In genomic region chr11:101030808-101031156, GRCm38 (mm10) we compare ENCODE assay signal across 31 mouse cellular contexts. TPM values are rescaled to one million over a fixed set of nuclear protein-coding genes. Genes with fewer than 3 reads are reported as not detected.
A peak's percentile ranks its signal among the peaks of the same experiment; 100 is the strongest.
DNase-seq lines count a peak whose midpoint lies in the region; ATAC-seq and TF ChIP-seq lines count a peak whose summit lies in the region.
"Had no signal": no experiment of that assay in that cellular context is flagged by ENCODE, and none has a peak within 500 bp of the region (broad histone marks: within the 10 kb centered on the region; RNA-seq: fewer than 3 reads in every experiment).

No protein-coding gene starts in this region.

- H3K27me3 ChIP-seq in heart, embryonic 12.5 days (replicated peaks), result no peaks in the 10 kb centered on the region
- no peaks in the 10 kb centered on the region for H3K27me3 ChIP-seq in heart, postnatal 0 days (ENCODE audit: control insufficient read depth, insufficient read depth, low read length)
- H3K27me3 ChIP-seq in intestine, embryonic 16.5 days (replicated peaks; ENCODE audit: control insufficient read depth, insufficient read depth, low read length), result no peaks in the 10 kb centered on the region
- H3K27me3 ChIP-seq in midbrain, postnatal 0 days (ENCODE audit: insufficient read depth, low read length), result no peaks in the 10 kb centered on the region
- H3K27me3 ChIP-seq: CH12.LX; hindbrain, embryonic 15.5 days; limb, embryonic 13.5 days; lung, embryonic 15.5 days; midbrain, embryonic 15.5 days had no signal

- TF ChIP-seq EP300 in heart, postnatal 0 days (IDR thresholded peaks at IDR 0.05; ENCODE audit: low read depth), result no peak

- H3K27ac ChIP-seq in heart, embryonic 12.5 days (ENCODE audit: poor library complexity, severe bottlenecking), result peak overlapping the region; percentile 95
- peak overlapping the region; percentile 92 for H3K27ac ChIP-seq in heart, postnatal 0 days (ENCODE audit: low read depth)
- peak overlapping the region; percentile 96 for H3K27ac ChIP-seq in embryonic fibroblast, embryonic 13.5 days (ENCODE audit: insufficient read depth, low read length)
- peak overlapping the region; percentile 64; the same call in 1 of the 2 replicates for H3K27ac ChIP-seq in intestine, embryonic 16.5 days (ENCODE audit: low read length)
- no peak overlapping the region for H3K27ac ChIP-seq in midbrain, postnatal 0 days (ENCODE audit: low read depth, low read length)
- H3K27ac ChIP-seq: hindbrain, embryonic 10.5 days; hindbrain, embryonic 15.5 days; limb, embryonic 13.5 days; lung, embryonic 15.5 days; midbrain, embryonic 10.5 days; midbrain, embryonic 15.5 days had no signal

- DNase-seq in heart, adult 18-20 months, result no peak
- DNase-seq in heart, postnatal 0 days (ENCODE audit: low spot score), result no peak
- DNase-seq in heart, postnatal 14 days, result no peak
- DNase-seq in midbrain, postnatal 0 days (ENCODE audit: low spot score), result no peak
- no peak for DNase-seq in cerebellum, postnatal 4 days (ENCODE audit: low spot score in 2 of 2)
- DNase-seq: adrenal gland, adult 2 months; adrenal gland, postnatal 36 days; cerebellum, adult 2 months; cerebellum, postnatal 25 days; gastrocnemius, postnatal 36 days; kidney, adult 9 months; kidney, postnatal 10 days; right cerebral cortex, postnatal 25 days; spleen, adult 18-20 months had no signal

- 79% methylated on average over 4 of the region's 4 CpGs for WGBS in heart, embryonic 12.5 days
- 60% methylated on average over 4 of the region's 4 CpGs for WGBS in heart, postnatal 0 days
- 71% methylated on average over 4 of the region's 4 CpGs for WGBS in intestine, embryonic 16.5 days
- 92% methylated on average over 4 of the region's 4 CpGs for WGBS in midbrain, postnatal 0 days

- H3K9ac ChIP-seq in heart, embryonic 12.5 days, result no peak overlapping the region
- H3K9ac ChIP-seq in heart, postnatal 0 days (replicated peaks; ENCODE audit: low read depth, low read length), result no peak overlapping the region
- no peak overlapping the region for H3K9ac ChIP-seq in intestine, embryonic 16.5 days (ENCODE audit: low read depth, low read length)
- H3K9ac ChIP-seq in midbrain, postnatal 0 days (replicated peaks; ENCODE audit: low read length, poor library complexity, severe bottlenecking), result no peak overlapping the region
- H3K9ac ChIP-seq: hindbrain, embryonic 15.5 days; limb, embryonic 13.5 days; lung, embryonic 15.5 days; midbrain, embryonic 15.5 days had no signal

- H3K9me3 ChIP-seq in heart, embryonic 12.5 days (replicated peaks), result no peaks in the 10 kb centered on the region
- H3K9me3 ChIP-seq in heart, postnatal 0 days (replicated peaks; ENCODE audit: control insufficient read depth, low read length), result no peaks in the 10 kb centered on the region
- H3K9me3 ChIP-seq in intestine, embryonic 16.5 days (ENCODE audit: control insufficient read depth, low read length), result no peaks in the 10 kb centered on the region
- no peaks in the 10 kb centered on the region for H3K9me3 ChIP-seq in midbrain, postnatal 0 days (ENCODE audit: low read length)
- H3K9me3 ChIP-seq: hindbrain, embryonic 10.5 days; hindbrain, embryonic 15.5 days; limb, embryonic 13.5 days; lung, embryonic 15.5 days; midbrain, embryonic 10.5 days; midbrain, embryonic 15.5 days had no signal

- no peak overlapping the region for H3K4me2 ChIP-seq in heart, embryonic 12.5 days
- no peak overlapping the region for H3K4me2 ChIP-seq in heart, postnatal 0 days (ENCODE audit: low read depth, low read length)
- no peak overlapping the region for H3K4me2 ChIP-seq in intestine, embryonic 16.5 days (ENCODE audit: low read depth, low read length)
- H3K4me2 ChIP-seq in midbrain, postnatal 0 days (ENCODE audit: low read depth, low read length, poor library complexity, severe bottlenecking), result no peak overlapping the region
- H3K4me2 ChIP-seq: hindbrain, embryonic 15.5 days; limb, embryonic 13.5 days; liver, embryonic 11.5 days; lung, embryonic 15.5 days; midbrain, embryonic 15.5 days had no signal

- no peak for TF ChIP-seq POLR2A in embryonic fibroblast, embryonic 13.5 days (IDR thresholded peaks at IDR 0.05; ENCODE audit: low read depth, low read length)

- no peak overlapping the region for H3K4me3 ChIP-seq in heart, embryonic 12.5 days
- H3K4me3 ChIP-seq in heart, postnatal 0 days (ENCODE audit: low read depth, low read length), result no peak overlapping the region
- no peak overlapping the region for H3K4me3 ChIP-seq in embryonic fibroblast, embryonic 13.5 days (ENCODE audit: insufficient read depth, low read length)
- H3K4me3 ChIP-seq in intestine, embryonic 16.5 days (ENCODE audit: low read length), result no peak overlapping the region
- no peak overlapping the region for H3K4me3 ChIP-seq in midbrain, postnatal 0 days (ENCODE audit: low read depth, low read length)
- H3K4me3 ChIP-seq: hindbrain, embryonic 10.5 days; hindbrain, embryonic 15.5 days; limb, embryonic 13.5 days; lung, embryonic 15.5 days; midbrain, embryonic 10.5 days; midbrain, embryonic 15.5 days had no signal

- peaks cover 83% of the 10 kb centered on the region for H3K36me3 ChIP-seq in heart, embryonic 12.5 days
- H3K36me3 ChIP-seq in heart, postnatal 0 days (replicated peaks; ENCODE audit: control insufficient read depth, insufficient read depth, low read length), result peaks cover 71% of the 10 kb centered on the region
- H3K36me3 ChIP-seq in intestine, embryonic 16.5 days (ENCODE audit: control insufficient read depth, insufficient read depth, low read length), result 0 out of 2 replicates have a peak, but pooled peaks cover 4% of the 10 kb centered on the region
- H3K36me3 ChIP-seq in midbrain, postnatal 0 days (ENCODE audit: insufficient read depth, low read length), result peaks cover 75% of the 10 kb centered on the region

- intact Hi-C loops in heart, postnatal 14 days (cut with DNase I), result no loop called here

- TF ChIP-seq CTCF in heart, postnatal 0 days (IDR thresholded peaks at IDR 0.05; ENCODE audit: low read depth), result no peak
- TF ChIP-seq CTCF in embryonic fibroblast, embryonic 13.5 days (IDR thresholded peaks at IDR 0.05; ENCODE audit: borderline replicate concordance, insufficient read depth, low read length), result no peak
- no peak for TF ChIP-seq CTCF in midbrain, postnatal 0 days (IDR thresholded peaks at IDR 0.05)

- peaks cover 36% of the 10 kb centered on the region for H3K4me1 ChIP-seq in heart, embryonic 12.5 days (replicated peaks)
- H3K4me1 ChIP-seq in heart, postnatal 0 days (ENCODE audit: control insufficient read depth, insufficient read depth), result peaks cover 27% of the 10 kb centered on the region; the same call in 1 of the 2 replicates
- peaks cover 11% of the 10 kb centered on the region for H3K4me1 ChIP-seq in embryonic fibroblast, embryonic 13.5 days (ENCODE audit: control insufficient read depth, insufficient read depth, low read length)
- H3K4me1 ChIP-seq in intestine, embryonic 16.5 days (ENCODE audit: control insufficient read depth, insufficient read depth, low read length), result 0 out of 2 replicates have a peak, but pooled peaks cover 4% of the 10 kb centered on the region
- no peaks in the 10 kb centered on the region for H3K4me1 ChIP-seq in midbrain, postnatal 0 days (ENCODE audit: insufficient read depth, low read length)
- H3K4me1 ChIP-seq: hindbrain, embryonic 10.5 days; hindbrain, embryonic 15.5 days; lung, embryonic 15.5 days; midbrain, embryonic 10.5 days; midbrain, embryonic 15.5 days had no signal

- no peak for ATAC-seq in heart, embryonic 12.5 days (ENCODE audit: insufficient number of reproducible peaks, low FRiP score)
- ATAC-seq in heart, postnatal 0 days (ENCODE audit: insufficient read depth, low read depth), result no peak
- ATAC-seq in intestine, embryonic 16.5 days, result peak; percentile 74
- no peak for ATAC-seq in midbrain, postnatal 0 days (ENCODE audit: low FRiP score)
- ATAC-seq: activated CD4-positive, CD25-positive, alpha-beta regulatory T cell, adult 4 months; forebrain, embryonic 14.5 days; inflammation-experienced regulatory T-cells, adult 6 months; midbrain, embryonic 15.5 days had no signal

RNA-seq across cellular contexts. Expression of gene Atp6v0a1, which starts 21.5 kb away (rescaled TPM):
- polyA plus RNA-seq in heart, embryonic 12.5 days (2016; fragmentation: Nextera tagmentation; extraction: Ambion mirVana), result 70.0 and 71.4 TPM in 2 replicates
- total RNA-seq in heart, adult 18-20 months (2021), result 10 to 100 TPM; 87.1 to 92.2 TPM
- 57.0 and 57.1 TPM in 2 replicates for total RNA-seq in heart, postnatal 0 days (2014; rRNA removed; ENCODE audit: low replicate concordance)
- polyA plus RNA-seq in heart, postnatal 0 days (2015; fragmentation: Nextera tagmentation; extraction: Ambion mirVana), result 49.2 and 50.3 TPM in 2 replicates
- 10 to 100 TPM; 89.3 to 90.2 TPM for total RNA-seq in heart, postnatal 14 days (2021)
- 43.7 and 50.7 TPM in 2 replicates for polyA plus RNA-seq in embryonic fibroblast, embryonic 13.5 days (2011; ENCODE audit: insufficient read length, low read depth, missing spikeins)
- polyA plus RNA-seq in intestine, embryonic 16.5 days (2015; fragmentation: Nextera tagmentation; extraction: Ambion mirVana), result 38.8 and 43.3 TPM in 2 replicates
- 242 and 247 TPM in 2 replicates for total RNA-seq in midbrain, postnatal 0 days (2014; rRNA removed)
- polyA plus RNA-seq in midbrain, postnatal 0 days (2015; fragmentation: Nextera tagmentation; extraction: Ambion mirVana), result 204 and 210 TPM in 2 replicates

RNA-seq across cellular contexts. Expression of gene Naglu, which starts 39.0 kb away (rescaled TPM):
- 17.5 and 18.1 TPM in 2 replicates for polyA plus RNA-seq in heart, embryonic 12.5 days (2016; fragmentation: Nextera tagmentation; extraction: Ambion mirVana)
- 1 to 10 TPM; 7.2 to 8.4 TPM for total RNA-seq in heart, adult 18-20 months (2021)
- 15.8 and 20.2 TPM in 2 replicates for total RNA-seq in heart, postnatal 0 days (2014; rRNA removed; ENCODE audit: low replicate concordance)
- polyA plus RNA-seq in heart, postnatal 0 days (2015; fragmentation: Nextera tagmentation; extraction: Ambion mirVana), result 10.3 and 12.0 TPM in 2 replicates
- 10 to 100 TPM in 1 of 2 experiments, 1 to 10 TPM in 1; 7.2 to 10.1 TPM for total RNA-seq in heart, postnatal 14 days (2021)
- 21.8 and 24.9 TPM in 2 replicates for polyA plus RNA-seq in embryonic fibroblast, embryonic 13.5 days (2011; ENCODE audit: insufficient read length, low read depth, missing spikeins)
- polyA plus RNA-seq in intestine, embryonic 16.5 days (2015; fragmentation: Nextera tagmentation; extraction: Ambion mirVana), result 14.7 and 18.2 TPM in 2 replicates
- total RNA-seq in midbrain, postnatal 0 days (2014; rRNA removed), result 20.9 and 22.2 TPM in 2 replicates
- 16.0 and 16.6 TPM in 2 replicates for polyA plus RNA-seq in midbrain, postnatal 0 days (2015; fragmentation: Nextera tagmentation; extraction: Ambion mirVana)

RNA-seq across cellular contexts. Expression of gene Hsd17b1, which starts 47.4 kb away (rescaled TPM):
- polyA plus RNA-seq in heart, embryonic 12.5 days (2016; fragmentation: Nextera tagmentation; extraction: Ambion mirVana), result not detected in 2 replicates
- under 1 TPM; 0.41 to 0.77 TPM for total RNA-seq in heart, adult 18-20 months (2021)
- not detected in 2 replicates for total RNA-seq in heart, postnatal 0 days (2014; rRNA removed; ENCODE audit: low replicate concordance)
- polyA plus RNA-seq in heart, postnatal 0 days (2015; fragmentation: Nextera tagmentation; extraction: Ambion mirVana), result 0.08 TPM in 1 of 2 replicates, not detected in the other
- total RNA-seq in heart, postnatal 14 days (2021), result under 1 TPM; 0.32 to 0.41 TPM
- polyA plus RNA-seq in embryonic fibroblast, embryonic 13.5 days (2011; ENCODE audit: insufficient read length, low read depth, missing spikeins), result 1.2 and 5.2 TPM in 2 replicates
- polyA plus RNA-seq in intestine, embryonic 16.5 days (2015; fragmentation: Nextera tagmentation; extraction: Ambion mirVana), result 0.10 and 0.16 TPM in 2 replicates
- total RNA-seq in midbrain, postnatal 0 days (2014; rRNA removed), result 0.27 TPM in 1 of 2 replicates, not detected in the other
- not detected in 2 replicates for polyA plus RNA-seq in midbrain, postnatal 0 days (2015; fragmentation: Nextera tagmentation; extraction: Ambion mirVana)
- total RNA-seq: gastrocnemius, postnatal 36 days had no signal
- polyA plus RNA-seq: activated CD4-positive, CD25-positive, alpha-beta regulatory T cell, adult 4 months; C2C12; embryonic facial prominence, embryonic 11.5 days; forebrain, embryonic 14.5 days; midbrain, embryonic 10.5 days; neural tube, embryonic 11.5 days had no signal

RNA-seq across cellular contexts. Expression of gene Coasy, which starts 51.6 kb away (rescaled TPM):
- polyA plus RNA-seq in heart, embryonic 12.5 days (2016; fragmentation: Nextera tagmentation; extraction: Ambion mirVana), result 27.2 and 30.4 TPM in 2 replicates
- 10 to 100 TPM; 17.4 to 18.8 TPM for total RNA-seq in heart, adult 18-20 months (2021)
- 44.6 and 64.1 TPM in 2 replicates for total RNA-seq in heart, postnatal 0 days (2014; rRNA removed; ENCODE audit: low replicate concordance)
- 26.8 and 26.9 TPM in 2 replicates for polyA plus RNA-seq in heart, postnatal 0 days (2015; fragmentation: Nextera tagmentation; extraction: Ambion mirVana)
- total RNA-seq in heart, postnatal 14 days (2021), result 10 to 100 TPM; 16.8 to 21.4 TPM
- 14.9 and 15.0 TPM in 2 replicates for polyA plus RNA-seq in embryonic fibroblast, embryonic 13.5 days (2011; ENCODE audit: insufficient read length, low read depth, missing spikeins)
- polyA plus RNA-seq in intestine, embryonic 16.5 days (2015; fragmentation: Nextera tagmentation; extraction: Ambion mirVana), result 44.4 and 47.1 TPM in 2 replicates
- 41.8 and 48.7 TPM in 2 replicates for total RNA-seq in midbrain, postnatal 0 days (2014; rRNA removed)
- polyA plus RNA-seq in midbrain, postnatal 0 days (2015; fragmentation: Nextera tagmentation; extraction: Ambion mirVana), result 31.5 and 34.1 TPM in 2 replicates

RNA-seq across cellular contexts. Expression of gene Mlx, which starts 56.3 kb away (rescaled TPM):
- polyA plus RNA-seq in heart, embryonic 12.5 days (2016; fragmentation: Nextera tagmentation; extraction: Ambion mirVana), result 36.2 and 37.3 TPM in 2 replicates
- 10 to 100 TPM; 17.2 to 17.9 TPM for total RNA-seq in heart, adult 18-20 months (2021)
- 21.8 and 46.6 TPM in 2 replicates for total RNA-seq in heart, postnatal 0 days (2014; rRNA removed; ENCODE audit: low replicate concordance)
- 26.7 and 29.0 TPM in 2 replicates for polyA plus RNA-seq in heart, postnatal 0 days (2015; fragmentation: Nextera tagmentation; extraction: Ambion mirVana)
- 10 to 100 TPM; 17.4 to 17.6 TPM for total RNA-seq in heart, postnatal 14 days (2021)
- polyA plus RNA-seq in embryonic fibroblast, embryonic 13.5 days (2011; ENCODE audit: insufficient read length, low read depth, missing spikeins), result 29.9 and 30.1 TPM in 2 replicates
- polyA plus RNA-seq in intestine, embryonic 16.5 days (2015; fragmentation: Nextera tagmentation; extraction: Ambion mirVana), result 78.6 and 87.5 TPM in 2 replicates
- 60.7 and 61.3 TPM in 2 replicates for total RNA-seq in midbrain, postnatal 0 days (2014; rRNA removed)
- polyA plus RNA-seq in midbrain, postnatal 0 days (2015; fragmentation: Nextera tagmentation; extraction: Ambion mirVana), result 64.1 and 67.8 TPM in 2 replicates
